Mouse (Mus musculus) forelimb bud, embryonic 11.5 days (tissue): ENCODE data around the gene Ube2n.
"Not testable (repeated sequence)": the region's sequence is repeated elsewhere in the genome, so short reads cannot be mapped to it uniquely, and the experiment has no call there.

ENCODE experiments used
- DNase-seq: peaks from one replicate; pipeline ENCODE4 v3.0.0-alpha.2; 2012; ENCODE audit warnings: low read depth, low spot score

Gene Ube2n

DNA sequence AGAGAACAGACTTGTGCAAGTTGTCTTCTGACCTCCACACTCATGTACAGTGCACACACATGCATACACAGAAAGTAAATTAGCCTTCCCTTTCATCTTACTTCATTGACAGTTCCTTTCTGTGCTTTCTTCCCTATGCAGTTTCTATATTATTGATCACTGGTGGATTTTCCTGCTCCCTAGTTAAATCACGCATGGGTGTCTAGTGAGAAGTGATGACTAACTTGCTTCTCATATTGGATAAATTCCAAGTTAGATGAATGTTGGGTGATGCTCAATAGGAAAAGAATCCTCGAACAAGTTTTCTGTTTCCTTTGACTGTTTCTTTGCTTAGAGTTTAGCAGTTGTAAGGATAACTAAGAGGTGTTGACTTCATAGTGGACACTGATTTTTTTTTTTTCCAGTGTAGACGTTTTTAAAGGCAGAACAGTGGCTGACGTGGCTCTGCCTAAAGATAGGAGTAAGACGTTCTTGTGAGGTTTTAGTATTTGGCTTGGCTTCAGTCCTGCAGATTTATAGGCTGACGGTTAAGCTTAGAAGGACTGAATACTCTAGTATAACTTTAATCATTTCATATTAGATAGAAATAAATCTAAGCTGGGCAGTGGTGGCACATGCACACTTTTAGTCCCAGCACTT is 10.2 kb downstream of the Ube2n start:
- DNase-seq: no peak

DNA sequence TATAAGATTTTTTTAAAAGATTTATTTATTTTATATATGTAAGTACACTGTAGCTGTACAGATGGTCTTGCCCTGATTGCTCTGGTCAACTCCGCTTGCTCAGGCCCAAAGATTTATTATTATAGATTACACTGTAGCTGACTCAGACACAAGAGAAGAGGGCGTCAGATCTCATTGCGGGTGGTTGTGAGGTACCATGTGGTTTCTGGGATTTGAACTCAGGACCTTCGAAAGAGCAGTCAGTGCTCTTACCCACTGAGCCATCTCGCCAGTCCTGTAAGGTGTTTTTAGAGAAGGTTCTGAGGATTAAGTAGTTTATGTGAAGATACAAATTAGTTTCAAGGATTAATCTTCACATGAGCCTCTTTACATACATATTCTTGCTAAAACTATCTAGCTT is 10.9 kb downstream of the Ube2n start:
- DNase-seq: no peak

DNA sequence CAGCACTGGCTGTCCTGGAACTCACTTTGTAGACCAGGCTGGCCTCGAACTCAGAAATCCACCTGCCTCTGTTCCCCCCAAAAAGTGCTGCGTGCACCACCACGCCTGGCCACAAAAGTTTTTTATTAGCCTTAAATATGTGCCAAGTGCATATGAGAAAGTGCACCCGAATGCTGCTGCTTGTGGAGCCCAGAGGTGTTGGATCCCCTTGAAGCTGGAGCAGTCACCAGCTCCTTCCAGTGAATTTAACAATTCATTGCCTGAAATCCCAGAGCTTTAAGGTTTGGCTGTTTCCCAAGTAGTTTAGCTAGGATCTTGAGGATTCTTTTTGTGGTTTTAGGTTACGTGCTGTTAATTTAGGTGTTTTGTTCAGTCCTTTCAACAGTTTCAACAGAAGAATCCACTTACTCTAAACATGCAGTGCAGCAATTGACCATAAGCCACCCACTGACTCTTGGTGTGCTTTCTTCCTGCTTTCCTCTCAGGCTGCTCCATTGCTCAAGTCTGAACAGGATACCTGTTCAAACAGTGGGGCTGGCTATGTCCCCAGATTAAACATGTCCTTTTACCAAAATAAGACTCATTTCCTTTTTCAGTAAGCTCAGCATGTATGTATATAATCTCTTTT is 11.7 kb downstream of the Ube2n start:
- DNase-seq: no peak

DNA sequence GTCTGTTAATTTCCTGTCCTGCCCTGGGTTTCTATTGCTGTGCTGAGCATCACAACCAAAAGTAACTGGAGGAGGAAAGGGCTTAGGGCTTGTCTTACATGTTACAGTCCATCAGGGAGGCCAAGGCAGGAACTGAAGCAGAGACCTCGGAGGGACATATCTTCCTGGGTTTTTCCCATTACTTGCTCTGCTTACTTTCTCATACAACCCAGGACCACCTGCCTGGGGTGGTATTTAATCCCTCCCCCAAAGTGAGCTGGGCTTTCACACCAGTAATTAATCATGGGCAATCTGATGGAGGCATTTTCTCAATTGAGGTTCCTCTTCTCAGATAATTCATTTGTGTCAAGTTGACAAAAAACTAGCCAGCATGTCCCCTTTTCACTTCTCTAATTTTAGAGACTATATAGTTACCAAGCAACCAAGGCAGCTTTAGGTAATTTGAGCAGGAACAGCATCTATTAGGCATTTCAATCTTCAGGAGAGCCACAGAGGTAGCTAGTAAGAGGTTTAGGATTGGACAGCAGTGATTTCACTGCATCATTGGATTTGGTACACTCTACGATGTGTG is 15.7 kb downstream of the Ube2n start:
- no peak for DNase-seq

DNA sequence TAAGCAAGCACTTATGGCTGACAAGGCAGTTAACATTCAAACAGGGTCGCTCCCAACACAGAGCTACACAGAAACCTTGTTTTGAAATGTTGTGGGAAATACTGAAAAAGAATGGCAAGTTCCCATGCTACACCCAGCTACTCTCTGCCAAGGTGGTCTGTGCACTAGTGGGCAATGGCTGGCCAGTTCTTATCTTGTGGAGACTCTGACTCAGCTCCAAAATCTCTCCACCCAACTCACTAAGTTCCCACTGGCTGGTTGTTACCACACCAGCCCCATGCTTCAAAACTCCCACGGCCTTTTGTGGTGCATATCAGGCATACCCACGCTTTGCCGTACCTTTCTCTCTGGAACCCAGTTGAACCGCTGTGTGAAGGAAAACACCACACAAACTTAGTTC is 18.0 kb downstream of the Ube2n start:
- DNase-seq: no peak

DNA sequence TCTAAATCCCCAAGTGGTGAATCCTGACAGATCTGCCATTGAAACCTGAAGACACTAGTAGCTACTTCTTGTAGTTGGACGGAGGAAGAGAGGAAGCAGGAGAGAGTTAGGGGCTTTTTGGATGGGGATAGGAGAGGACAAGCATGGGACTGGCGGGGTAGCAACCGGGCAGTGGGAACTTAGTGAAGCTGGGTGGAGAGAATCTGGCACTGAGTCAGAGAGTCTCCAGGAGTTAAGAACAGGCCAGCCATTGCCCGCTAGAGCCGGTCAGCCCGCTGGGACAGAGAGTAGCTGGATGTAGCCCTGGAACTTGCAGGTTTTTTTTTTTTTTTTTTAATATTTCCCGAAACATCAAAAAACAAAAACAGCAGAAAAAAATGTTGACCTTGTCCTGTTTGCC is 18.4 kb downstream of the Ube2n start:
- no peak for DNase-seq

DNA sequence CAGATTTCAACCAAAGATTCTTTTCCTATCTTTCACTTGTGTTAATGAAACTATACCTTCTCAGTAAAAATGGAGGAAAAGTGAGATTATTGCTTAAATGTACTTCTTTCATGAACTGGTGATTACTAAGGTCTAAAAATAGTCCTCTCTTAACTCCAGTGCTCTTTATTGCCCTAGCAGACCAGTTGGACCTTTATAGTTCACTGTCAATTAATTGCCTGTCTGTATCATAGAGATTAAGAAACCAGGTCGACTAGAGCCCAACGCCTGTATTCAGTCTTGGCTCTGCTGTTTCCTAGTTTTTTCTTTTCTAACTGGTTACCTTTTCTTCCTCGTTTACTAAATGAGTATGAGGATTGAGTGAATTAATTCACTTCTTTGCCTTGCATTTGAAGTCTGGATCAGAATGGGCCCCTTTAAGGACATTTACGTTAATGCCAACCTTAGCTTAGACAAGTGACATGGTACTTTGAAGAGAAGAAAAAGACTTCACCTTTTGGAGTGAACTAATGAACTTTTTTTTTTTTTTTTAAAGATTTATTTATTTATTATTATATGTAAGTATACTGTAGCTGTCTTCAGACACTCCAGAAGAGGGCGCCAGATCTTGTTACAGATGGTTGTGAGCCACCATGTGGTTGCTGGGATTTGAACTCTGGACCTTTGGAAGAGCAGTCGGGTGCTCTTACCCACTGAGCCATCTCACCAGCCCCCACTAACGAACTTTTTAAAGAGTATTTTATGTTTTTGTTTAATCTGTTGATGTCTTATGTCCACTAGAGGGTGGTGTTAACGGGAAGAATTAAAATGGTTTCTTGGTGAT is 20.7 kb downstream of the Ube2n start:
- DNase-seq: no peak

DNA sequence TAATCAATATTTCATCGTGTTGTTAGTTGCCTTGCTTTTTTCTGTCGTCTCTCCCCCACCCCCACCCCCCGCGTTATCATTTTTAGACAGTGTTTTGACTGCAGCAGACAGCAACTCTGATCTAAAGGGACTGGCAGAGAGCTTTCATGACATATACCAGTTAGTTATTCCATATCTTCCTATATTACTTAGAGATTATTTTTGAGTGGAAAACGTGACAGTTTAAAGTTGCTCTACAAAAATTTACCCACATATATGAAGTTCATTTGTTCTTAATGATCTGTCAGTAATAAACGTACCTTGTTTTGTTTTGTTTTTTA is 21.2 kb downstream of the Ube2n start:
- no peak for DNase-seq

DNA sequence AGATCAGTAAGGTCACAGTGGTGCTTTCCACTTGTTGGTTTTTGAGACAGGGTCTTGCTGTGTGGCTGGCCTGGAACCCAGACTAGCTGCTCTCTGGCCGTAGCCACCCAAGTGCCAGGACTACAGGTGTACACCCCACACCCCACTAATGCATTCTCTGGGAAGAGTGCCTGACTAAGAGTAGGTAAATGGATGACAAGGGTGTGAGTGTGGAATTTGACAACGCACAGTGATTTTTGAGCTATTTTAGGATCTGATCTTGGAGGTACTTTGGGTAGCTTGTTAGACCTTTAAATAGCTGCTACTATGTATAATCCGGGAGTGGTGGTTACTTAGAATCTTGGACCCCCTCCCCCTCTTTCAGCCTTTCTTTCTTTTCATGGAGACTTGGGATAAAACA is 24.3 kb downstream of the Ube2n start:
- DNase-seq: no peak

DNA sequence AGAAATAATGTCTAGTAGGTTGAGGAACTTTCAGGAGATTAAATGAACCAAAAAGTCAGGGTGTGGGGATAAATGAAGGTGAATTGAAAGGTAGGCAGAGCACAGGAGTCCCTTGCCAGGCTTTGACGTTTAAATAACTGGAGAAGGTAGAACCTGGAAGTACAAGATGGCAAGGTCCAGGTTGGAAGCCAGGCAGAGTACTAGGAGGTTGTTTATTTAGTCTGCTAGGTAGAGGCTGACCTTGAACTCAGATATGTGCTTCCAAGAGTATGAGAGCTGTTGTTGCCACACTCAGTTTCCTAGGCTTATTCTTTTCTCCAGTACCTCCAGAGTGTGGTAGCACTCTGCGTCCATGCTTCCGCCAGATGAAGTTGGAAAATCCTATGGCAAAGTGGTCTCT is 24.9 kb downstream of the Ube2n start:
- no peak for DNase-seq

DNA sequence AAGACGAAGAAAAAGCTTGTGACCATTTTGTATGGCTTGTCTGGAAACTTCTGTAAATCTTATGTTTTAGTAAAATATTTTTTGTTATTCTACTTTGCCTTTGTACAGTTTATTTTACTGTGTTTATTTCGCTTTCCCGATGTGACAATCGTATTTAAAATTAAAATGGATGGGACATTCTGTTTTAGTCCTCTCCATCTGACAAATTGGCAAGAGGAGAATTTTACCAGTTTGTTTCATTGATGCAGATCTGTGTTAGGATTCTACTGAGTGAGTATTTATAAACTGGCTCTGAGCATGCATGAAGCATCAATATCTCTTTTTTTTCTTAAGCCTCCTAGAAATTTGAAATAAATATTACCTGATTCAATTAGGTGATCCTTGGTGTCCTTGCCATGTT is 28.0 kb downstream of the Ube2n start:
- no peak for DNase-seq

DNA sequence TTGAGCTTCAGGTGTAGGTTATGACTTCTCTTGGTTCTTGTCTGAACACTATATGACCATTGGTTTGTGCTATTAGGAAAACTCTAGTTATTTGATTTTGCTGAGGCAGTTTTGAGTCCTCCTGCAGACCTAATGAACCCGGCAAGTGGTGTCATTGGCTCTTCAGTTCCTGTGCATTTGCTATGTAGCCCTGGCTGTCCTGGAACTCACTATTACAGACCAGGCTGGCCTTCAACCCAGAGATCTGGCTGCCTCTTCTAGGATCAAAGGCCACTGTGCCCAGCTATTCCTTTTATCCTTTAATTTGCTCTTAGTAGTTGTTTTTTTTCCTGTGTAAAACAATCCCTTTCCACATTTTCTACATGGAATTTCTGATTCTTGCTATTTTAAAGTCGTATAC is 28.4 kb downstream of the Ube2n start:
- no peak for DNase-seq

DNA sequence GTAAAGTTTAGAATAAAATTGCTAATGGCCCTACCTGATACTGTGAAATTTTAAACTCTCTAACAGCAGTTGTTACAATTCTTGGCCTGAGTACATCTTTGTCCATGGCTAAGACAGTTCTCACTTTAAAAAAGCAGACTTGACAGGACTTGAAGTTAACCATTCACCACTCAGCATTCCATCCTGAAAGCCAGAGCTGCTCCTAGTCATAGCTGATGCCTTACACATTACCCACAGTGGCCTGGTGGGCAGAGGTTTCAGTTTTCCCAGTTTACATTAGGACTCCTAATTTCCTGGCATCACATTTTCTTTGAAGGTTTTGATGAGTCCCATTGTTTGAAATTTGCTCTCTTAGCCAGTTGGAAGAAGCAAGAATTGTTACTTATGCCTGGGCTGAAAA is 29.1 kb downstream of the Ube2n start:
- DNase-seq: no peak

DNA sequence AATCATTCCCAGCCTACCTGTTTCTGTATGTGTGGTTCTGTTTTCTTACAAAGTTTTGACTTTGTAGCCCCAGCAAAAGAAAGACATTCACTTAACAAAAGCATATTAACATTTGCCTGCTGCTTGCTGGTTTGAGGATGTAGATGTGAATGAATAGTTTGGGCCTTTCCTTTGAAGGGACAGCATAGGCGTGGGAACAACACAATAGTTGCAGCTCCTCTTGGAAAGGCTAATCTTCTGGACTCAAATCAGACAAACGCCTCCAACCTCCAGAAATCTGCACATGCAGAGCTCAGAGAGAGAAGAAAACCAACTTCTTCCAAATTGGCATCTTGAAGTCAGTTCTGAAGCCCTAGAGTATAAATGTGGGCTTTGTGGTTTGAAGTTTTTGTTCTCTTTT is 29.7 kb downstream of the Ube2n start:
- no peak for DNase-seq

DNA sequence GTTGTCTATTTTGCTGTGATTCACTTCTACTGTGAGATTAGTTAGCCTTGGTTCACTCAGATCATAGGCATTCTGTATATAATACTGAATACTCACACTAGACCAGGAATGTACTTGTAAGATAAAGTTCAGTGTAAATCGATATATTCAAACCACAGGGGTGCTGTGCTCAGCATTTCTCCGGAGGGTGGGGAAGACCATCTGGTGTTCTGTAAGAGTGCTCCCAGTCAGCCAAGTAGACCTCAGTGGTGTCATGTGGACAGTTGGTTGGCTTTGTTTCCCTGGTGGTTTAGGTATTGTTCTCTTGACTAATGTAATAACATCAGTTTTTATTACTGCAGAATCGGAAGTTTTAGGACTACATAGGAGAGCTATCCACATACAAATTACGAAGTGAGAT is 30.1 kb downstream of the Ube2n start:
- no peak for DNase-seq

DNA sequence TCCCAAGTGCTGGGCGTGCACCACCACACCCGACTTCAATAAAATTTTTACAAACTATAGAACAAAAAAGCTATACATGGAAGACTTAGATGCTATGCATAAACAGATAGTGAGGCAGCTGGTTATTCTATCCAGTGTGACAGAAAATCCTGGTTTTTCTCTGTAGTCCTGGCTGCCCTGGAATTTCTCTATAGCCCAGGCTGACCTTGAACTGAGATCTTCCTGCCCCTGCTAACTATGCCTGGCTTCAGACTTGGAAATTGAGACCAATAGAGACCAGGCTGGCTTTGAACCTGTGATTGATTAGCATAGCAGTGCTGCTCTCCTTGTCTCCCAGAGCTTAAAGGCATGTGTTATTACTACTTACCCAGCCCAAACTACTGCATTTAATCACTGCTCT is 31.2 kb downstream of the Ube2n start:
- no peak for DNase-seq

DNA sequence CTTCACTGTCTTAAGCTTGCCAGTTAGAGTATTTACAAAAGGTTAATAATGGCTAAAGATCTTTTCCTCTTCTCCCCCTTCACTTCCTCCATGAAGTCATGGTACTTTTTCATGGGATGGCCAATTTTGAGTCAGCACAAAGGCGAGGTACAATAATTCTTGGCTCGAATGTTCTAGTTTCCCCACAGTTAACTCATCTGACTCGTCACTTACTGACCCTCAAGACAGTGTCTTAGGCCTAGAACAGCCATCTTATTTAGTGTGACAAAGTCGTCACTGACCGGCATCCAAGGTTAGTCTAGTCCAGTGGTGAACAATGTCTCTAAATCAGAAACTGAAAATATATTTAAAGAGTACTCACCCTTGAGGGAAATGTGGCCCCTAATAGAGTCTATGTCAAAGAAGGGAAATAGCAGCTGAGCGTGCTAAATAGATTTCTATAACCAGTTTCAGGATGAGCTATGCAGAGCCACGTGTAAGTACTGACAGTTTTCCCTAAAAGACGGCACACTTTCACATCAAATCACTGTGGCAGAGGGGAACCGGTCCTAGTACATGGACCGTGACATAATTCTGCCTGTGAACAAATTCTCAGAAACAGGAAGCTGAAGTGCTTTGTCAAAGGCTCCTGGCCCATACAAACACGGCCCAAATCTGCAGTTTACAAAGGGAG is 33.3 kb downstream of the Ube2n start:
- no peak for DNase-seq

DNA sequence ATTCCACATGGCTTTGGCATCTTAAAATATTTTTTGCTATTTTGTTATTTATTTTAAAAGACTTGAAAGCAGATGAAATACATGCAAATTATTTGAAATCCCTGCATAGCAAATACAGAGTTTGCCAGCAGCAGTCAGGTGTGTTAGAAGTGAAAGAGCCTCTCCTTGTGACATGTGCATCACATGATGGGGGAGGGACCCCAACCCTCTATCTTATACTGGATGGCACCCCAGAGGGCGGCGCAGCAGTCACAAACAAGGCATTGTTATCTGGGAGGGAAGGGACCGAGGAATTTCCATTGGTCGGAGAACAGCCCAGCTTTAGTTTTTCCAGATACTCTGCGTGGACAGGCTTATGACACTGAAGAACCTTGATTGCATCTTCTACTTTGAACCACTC is 34.1 kb downstream of the Ube2n start:
- not testable (repeated sequence) for DNase-seq

DNA sequence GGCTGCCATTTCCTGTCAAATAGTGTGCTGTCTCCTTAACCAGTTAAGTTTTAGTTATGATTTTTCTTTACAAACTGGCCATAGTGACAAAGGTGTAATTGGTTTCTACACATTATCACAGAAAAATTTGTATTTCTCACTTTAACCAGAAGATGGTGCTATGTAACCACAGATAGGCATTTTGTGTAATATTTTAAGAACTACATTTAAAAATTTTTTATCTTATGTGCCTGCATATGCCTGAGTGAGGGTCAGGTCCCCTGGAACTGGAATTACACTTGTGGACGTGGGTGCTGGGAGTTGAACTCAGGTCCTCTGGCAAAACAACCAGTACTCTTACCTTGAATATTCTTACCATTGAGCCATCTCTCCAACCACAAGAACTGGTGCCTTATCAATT is 35.6 kb downstream of the Ube2n start:
- DNase-seq: no peak

DNA sequence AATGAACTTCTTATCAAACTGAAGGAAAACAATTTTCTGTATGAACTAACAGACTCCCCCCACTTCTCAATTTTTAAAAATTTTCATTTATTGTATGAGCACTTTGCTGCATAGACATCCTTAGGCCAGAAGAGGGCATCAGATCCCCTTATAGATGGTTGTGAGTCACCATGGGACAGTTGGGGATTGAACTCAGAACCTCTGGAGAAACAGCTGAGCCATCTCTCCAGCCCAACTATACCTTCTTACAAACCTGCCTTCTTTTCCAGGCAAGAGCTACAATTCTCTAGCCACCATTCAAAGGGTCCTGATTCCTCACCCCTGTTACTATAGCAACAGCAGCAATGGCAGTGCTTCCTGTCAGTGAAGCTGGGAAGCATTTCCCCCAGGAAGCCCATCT is 36.8 kb downstream of the Ube2n start:
- DNase-seq: no peak

DNA sequence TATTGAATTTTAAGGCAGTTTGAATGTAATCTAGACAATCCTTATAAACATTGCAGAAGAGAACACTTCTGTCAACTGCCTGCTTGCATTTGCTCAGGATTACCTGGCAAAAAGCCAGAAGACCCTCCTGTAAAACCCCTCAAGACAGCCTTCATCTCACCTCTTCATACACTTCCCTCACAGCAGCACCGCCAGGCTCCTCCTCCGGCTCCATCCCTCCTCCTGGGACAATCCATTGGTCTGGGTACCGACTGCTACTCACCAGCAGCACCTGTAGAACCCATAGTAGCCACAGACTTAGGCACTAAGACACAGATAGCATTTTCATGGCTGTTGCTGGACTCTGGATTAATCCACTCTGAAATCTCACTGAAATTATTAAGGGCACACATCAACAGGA is 37.4 kb downstream of the Ube2n start:
- DNase-seq: no peak

DNA sequence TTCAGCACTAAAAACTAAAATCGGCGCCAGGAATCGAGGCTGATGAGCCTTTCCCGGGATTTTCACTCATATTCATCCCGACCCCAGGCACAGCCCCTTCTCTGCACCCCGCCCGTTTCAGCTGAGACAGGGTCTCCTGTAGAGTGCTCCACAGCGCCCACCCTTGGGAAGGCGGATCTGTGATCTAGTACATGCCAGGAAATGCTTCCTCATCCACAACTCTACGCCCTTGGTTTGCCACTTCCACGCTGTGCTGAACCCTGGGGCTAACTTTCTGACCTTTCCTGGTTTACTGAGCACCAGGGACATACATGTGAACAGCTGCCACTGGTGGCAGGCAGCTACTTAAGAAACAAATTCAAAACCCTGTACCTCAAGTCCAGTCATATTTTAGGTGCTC is 40.9 kb downstream of the Ube2n start:
- no peak for DNase-seq
